Mouse (Mus musculus) thymus, postnatal 36 days (tissue): ENCODE results near the gene Upk3a.
A peak's percentile ranks its signal among the peaks of the same experiment; 100 is the strongest.

Experiments used
- DNase-seq, 2 experiments: peaks; one replicate each; pipeline ENCODE4 v3.0.0; 2022; ENCODE audit warnings: mixed read lengths in 2 of 2

The Upk3a gene

GRCm38 (mm10) chr15:85016951-85017664 is at the start of gene Upk3a:
TSS of gene Upk3a (plus strand) at chr15:85017141.
- peak; percentile 29 to 49 for DNase-seq

- no peak for DNase-seq
Measured at GRCm38 (mm10) chr15:84968534-84968933, 48.4 kb upstream of the Upk3a start.

DNA sequence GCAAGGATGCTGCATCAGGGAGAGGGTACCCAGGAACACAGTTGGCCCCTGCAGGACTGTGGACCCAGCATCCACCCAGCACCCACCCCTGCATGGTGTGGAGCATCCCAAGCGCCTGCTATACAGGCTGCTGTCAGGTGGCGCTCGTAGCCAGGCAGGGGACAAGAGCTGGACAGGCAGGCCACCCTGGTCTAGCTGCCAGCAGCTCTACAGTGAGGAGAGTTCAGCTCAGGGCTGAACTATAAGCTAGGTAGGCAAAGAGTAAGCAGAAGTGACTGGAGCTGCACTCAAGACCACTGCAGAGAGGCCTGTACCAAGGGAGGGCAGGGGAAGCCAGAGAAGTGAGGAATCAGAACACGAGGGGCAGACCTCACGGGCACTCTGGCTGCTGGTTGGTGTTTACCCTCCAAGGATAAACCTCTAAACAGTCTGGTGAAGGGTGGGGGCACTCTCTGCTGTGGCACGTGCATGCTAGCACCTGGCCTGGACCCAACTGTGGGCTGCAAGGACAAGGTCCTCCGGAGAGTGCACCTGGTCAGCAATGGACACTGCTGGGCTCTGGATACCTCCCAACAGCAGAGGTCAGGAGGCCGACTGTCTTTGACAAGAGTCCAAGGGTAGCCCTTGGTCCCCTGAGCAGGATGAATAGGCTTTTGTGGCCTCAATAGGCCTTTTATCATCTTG is 43.9 kb upstream of the Upk3a start:
- no peak for DNase-seq

GRCm38 (mm10) chr15:84973544-84973871 is 43.4 kb upstream of the Upk3a start:
- no peak for DNase-seq

DNA sequence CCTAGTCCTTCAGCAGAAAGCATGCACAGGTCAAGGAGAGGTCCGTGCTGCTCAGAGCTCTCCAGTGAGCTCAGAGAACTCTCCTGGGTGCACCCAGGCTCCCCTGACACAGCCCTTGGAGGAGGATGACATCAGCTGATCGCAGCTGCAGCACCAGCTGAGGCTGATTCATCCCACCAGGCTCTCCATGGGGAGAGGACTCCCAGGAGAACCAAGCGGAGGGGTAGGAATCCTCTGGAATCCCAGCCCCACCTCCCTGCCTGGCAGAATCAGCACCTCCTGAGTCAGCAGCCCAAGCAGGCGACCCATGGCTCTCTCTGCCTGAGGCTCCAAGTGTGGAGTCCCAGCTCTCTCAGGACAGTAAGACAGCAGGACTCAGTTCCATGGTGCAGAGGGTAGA is 41.2 kb upstream of the Upk3a start:
- no peak for DNase-seq

DNA sequence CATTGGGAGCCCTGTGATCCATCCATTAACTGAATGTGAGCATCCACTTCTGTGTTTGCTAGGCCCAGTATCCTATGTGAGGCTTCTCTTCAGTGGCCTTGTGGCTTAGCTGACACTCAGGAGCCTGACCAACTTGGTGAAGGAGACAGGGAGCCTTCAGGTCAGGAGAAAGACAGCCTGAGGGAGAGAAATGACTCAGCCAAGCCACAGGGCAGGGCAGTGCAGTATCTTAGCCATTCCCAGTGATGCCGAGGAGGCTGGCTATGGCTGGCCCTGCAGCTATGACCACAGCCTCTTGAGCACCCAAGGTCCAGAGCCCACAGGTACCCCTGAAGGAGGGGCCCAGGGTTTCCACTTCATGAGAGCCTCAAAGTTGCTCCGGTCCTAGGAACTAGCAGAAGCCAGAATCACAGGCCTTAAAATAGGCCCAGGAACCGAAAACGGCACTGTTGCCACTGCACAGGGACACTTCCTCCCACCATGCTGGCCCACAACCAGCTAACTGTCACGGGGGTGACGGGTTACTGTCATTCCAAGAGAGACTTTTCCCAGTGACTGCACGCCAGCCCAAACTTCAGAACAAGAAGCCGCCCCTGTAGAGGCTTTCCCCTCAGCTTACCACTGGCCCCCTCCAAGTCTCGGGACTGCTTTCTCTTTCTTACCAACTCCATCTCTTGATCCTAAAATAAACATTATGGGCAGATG is 35.2 kb upstream of the Upk3a start:
- no peak for DNase-seq

DNA sequence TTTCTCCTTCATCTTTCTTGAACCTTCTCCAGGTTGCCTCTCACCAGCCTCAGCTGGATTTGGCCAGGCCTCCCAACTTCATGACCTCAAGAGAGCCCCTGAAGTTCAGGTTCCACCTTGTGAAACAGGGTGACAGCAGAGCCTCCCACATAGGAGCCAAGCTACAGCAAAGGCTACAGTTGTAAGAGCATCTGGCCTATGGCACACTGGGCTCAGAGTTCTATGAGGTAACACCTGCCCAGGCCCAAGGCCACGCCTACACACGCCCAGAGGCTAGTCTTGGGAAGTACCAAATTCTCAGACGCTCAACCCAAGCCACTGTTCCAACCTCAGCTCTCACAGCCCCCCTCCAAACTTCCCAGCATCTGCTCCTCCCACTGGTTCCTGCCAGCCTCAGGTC is 34.1 kb upstream of the Upk3a start:
- no peak for DNase-seq

DNA sequence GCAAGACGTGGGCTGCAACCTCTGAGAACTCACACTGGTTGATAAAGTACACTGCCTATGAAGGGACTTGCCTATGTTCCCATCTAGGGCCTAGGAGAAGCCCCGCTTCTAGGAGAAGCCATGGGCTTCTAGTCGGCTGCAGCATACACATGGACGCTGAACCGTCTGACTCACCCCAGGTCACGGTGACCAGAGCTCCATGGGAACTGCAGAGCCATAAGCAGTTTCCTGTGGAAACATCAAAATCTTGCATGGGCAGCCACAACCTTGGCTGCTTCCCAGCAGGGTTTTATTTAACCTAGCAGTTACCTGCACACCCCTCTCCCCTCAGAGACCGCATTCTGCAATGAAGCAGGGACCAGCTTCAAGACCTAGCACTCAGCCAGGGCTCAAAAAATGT is 33.2 kb upstream of the Upk3a start:
- no peak for DNase-seq

DNA sequence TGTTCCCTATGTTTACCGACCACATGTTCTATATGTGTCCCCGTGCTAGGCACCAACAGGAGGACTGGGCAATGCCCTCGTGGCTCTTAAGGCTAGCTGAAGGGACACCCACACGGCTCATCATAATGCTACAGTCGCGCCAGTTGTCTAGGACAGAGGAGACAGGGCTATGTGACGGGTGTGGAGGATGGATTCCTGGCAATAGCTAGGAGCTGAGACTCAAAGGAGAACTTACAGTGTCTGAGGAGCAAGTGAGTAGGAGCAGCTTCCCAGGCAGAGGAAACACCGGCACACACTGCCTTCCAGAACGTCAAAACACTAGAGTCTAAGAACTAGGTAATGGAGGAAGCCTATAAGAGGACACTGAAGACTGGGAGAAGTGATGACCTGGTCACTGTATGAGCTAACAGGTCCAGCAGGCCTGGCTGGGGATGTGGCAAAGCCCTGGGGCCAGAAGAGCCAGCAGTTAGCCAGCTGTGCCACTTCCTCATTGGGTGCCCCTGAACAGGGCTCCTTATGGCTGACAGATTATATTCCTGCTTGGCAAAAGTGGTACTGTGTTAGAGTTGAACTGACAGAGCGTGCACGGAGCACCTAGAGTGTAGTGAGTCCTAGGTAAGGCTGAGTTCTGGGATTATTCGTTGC is 31.3 kb upstream of the Upk3a start:
- no peak for DNase-seq

DNA sequence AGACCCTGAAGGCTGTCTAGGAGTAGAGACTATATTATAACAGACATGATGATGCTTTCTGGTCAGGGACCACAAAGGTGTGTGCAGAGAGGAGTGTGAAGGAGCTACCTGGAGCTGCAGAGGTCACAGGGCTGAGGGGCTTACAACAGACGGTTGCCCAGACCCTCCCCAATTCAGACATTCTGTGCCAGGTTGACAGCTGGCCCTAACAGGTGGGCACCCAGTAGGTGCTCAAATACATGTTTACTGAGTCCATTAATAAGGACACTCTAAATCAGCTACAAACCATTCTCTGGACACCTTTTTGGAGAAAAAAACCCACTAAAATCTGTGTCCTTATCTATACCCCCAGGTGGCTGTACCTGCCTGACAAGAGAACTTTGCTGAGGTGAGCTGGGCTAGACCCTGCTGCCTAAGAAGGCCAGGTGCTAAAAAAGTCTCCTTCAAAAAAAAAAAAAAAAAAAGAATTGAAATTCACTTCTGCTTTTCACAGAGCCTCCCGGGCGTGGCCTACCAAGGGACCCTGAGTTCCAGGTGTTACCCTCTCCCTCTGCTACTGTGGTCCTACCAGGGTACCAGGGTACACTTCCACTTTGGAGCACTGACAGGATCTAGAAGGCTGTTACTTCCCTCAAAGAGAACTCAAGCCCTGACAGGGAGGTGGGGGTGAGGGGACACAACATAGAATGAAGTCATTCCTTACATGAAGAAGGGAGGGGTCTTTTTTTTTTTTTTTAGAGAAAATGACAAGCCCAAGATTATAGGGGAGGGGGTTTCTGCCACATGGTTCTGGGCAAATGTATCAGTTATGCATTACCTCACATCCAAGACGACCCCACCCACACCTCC is 30.5 kb upstream of the Upk3a start:
- no peak for DNase-seq

DNA sequence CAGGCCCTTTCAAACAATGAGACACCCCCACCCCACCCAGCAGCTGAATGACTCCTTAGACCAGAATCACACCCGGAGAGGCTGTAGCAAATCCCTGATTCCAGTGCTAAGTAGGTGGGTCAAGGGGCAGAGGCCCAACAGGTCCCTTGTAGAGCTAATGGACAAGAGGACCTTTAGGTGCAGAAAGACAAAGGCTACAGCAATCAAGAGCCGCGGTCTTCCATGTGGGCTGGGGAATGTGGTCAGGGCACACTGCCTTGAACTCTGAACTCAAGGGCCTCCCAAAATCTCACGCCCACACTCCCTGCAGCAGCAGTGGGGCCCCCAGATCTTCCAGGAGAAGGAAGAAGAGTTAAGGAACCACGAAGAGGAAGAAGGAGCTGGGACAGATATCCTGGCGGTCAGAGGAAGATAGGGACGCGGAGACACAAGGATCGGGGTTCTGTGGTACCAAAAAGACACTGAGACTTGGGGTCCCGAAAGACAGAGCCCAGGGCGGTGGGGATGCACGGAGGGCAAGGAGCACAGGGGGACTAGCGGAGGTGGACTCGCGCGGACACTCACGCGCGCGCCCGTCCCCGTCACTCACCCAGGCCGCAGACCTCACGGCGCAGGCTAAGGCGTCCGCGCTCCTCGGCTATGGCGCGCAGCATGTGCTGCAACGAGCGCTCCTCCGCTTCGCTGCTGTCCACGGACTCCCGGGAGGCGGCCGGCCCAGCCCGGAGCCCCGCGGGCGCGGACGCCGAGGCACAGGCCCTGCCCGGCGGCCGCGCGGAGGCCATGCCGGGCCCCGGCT is 29.7 kb upstream of the Upk3a start:
- no peak for DNase-seq

DNA sequence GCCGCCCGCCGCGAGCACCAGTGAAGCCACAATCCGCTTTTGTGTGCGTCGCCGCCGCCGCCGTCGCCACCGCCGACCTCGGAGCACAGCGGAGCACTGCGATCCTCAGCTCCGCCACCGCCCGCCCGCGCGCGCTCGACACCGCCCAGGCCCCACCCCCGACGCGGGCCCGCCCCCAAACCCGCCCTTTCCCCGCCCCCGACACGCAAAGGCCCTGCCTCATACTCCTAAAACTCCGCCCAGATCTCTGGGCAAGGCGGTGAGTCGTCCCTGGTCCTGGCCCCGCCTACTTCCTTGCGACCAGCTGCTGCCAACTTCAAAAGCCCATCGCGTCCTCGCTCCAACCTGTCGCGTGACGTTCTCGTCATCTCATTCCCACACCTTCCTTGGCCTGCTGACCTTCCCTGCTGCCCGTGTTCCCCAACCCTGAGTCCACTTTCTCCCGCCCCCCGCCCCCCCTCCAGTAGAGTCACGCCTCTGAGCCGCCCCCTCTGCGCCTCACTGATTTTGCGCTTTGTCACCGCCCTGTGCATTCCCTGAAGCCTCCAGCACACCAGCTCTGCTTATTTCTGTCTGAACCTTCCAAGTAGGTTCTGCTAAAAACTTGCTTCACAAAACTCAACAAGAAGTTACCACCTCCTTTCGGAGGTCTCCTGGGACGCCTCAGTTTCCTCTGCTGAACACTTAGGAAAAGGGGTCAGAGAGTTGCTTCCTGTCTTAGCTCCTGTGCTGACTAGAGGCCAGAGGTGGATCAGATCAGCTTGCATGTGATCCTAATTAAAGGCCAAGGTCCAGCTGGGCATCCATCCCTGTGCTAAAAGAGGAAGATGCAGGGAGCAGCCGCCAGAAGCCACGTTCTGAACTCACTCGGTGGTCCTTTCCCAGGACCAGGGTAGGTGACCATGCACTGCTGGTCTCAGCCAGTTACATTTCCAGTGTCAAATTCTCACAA is 28.8 kb upstream of the Upk3a start, which contains the start of gene 5031439G07Rik:
5031439G07Rik (minus strand) TSS at position 678 of the 952 bp plus-strand sequence.
- peak; percentile 89 to 94 for DNase-seq

- DNase-seq, result no peak
Measured at GRCm38 (mm10) chr15:84989098-84989497, 27.8 kb upstream of the Upk3a start.

GRCm38 (mm10) chr15:84989771-84990170 is 27.2 kb upstream of the Upk3a start:
- DNase-seq, result no peak

DNA sequence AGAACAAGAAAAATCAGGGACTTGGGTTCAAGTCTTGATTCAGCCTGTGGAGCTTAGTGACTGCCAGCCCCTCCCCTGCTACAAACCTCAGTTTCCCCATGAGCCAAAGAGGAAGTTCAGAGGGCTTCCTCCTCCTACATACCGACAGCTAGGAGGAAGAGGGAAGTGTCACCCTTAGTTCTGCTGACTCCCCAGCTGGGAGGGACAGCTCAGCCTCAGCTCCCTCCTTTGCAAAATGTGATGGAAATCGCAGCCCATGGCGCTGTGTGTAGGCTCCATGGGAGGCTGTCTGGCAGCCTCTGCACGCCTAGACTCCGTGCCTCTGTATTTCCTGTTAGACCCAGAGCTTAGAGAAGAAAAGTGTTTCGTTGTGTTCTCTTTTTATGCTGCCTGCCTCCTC is 22.4 kb upstream of the Upk3a start:
- DNase-seq, result no peak

DNA sequence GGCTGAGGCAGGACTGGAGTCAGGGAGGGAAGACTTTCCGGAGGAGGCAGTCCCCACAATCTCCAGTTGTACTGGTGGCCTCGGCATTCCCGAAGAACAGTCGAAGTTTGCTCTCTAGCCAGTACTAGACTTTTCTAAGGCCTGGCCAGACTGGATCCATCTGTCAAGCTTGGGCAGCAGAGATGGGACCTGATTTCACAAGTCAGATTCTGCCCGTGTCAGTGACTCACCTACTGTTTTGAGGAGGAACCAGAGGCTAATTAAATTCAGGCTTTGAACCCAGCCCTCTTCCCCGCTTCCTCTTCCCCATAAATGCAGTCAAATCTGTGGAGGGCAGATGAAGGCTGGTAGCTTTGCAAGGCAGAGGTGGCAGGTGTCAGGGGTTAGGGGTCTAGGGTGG is 21.9 kb upstream of the Upk3a start:
- DNase-seq, result no peak

- DNase-seq, result peak; percentile 46 to 52
Measured at GRCm38 (mm10) chr15:84995967-84996366, 21.0 kb upstream of the Upk3a start.

GRCm38 (mm10) chr15:84997768-84998454 is 19.0 kb upstream of the Upk3a start:
- DNase-seq, result no peak

DNA sequence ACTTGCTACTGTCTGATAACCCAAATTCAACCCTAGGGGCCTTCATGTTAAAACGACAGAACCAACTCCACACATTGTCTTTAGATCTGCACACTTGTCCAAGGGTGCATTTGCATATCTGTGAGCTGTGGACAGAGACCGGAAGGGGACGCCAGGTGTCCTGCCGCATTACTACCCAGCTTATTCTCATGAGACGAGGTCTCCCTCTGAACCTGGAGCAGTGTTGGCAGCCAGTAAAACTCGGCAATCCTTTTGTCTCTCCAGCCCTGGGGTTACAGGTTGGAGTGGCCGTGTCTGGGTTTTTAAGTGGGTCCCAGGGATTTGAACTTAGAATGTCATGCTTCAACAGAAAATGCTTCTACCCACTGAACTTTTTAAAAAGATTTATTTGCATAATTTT is 17.0 kb upstream of the Upk3a start:
- no peak for DNase-seq
